Mouse (Mus musculus): ENCODE data around the gene Tbc1d8b. TPM values are rescaled to one million over a fixed set of nuclear protein-coding genes. Genes with fewer than 3 reads are reported as not detected.

The Tbc1d8b gene
- polyA plus RNA-seq (2015; fragmentation: Nextera tagmentation; extraction: Ambion mirVana), result 0.47 and 0.83 TPM in 2 replicates

DNA sequence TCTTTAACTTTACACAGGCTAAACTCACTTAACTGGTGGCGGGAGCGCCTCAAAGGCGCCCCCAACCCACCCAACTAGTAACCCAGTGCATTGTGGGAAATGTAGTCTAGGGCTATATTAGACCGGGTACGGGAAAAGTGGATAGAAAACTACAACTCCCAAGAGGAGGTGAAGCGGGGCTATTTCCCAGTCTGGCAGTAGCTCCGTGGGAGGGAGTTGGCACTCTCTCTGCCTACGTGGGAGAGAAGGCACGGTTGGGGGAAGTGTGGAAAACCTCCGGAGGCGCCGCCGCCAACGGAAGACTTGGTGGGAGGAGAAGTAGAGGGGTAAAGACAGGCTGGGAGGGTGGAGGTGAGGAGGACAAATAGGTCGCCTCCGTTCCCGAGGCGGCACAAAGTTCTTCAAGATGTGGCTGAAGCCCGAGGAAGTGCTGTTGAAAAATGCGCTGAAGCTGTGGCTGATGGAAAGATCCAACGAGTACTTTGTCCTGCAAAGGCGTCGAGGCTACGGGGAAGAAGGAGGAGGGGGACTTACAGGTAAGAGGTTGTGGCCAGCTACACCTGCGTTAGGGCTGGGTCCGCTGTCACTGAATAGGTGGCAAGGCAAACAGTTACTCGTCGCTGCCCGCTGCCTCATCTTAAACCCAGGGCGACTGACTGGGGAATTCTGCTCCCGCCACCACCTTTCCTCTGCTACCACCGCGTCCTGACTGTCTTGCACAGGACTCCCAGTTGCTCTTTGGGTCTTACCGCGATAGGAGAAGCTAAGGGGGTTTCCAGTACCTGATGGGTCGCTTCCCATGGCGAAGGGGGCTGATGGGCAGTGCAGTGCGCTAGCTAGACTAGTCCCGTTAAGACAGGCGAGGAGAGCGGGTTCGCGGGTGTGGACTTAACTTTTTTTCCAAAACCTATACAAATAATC lies at the start of gene Tbc1d8b:
Tbc1d8b (plus strand) TSS at position 222 of the 921 bp plus-strand sequence.
- Histone ChIP-seq H3K4me2 (peak within 1 kb of the TSS; percentile 74), H3K4me3 (replicated peaks) (peak within 1 kb of the TSS; percentile 50), H3K4me1 (peaks cover 4% of the 10 kb centered on the region; the same call in 1 of the 2 replicates), H3K9me3 (replicated peaks) (no peaks in the 10 kb centered on the region), H3K27me3 (replicated peaks) (no peaks in the 10 kb centered on the region; the same call in 1 of the 2 replicates), H3K36me3 (no peaks in the 10 kb centered on the region), H3K9ac (replicated peaks) (peak within 1 kb of the TSS; percentile 32), H3K27ac (replicated peaks) (no peak within 1 kb of the TSS)
- 19% methylated on average over 43 of the region's 43 CpGs for WGBS
- peak; percentile 100 for ATAC-seq (ENCODE audit: low FRiP score)

DNA sequence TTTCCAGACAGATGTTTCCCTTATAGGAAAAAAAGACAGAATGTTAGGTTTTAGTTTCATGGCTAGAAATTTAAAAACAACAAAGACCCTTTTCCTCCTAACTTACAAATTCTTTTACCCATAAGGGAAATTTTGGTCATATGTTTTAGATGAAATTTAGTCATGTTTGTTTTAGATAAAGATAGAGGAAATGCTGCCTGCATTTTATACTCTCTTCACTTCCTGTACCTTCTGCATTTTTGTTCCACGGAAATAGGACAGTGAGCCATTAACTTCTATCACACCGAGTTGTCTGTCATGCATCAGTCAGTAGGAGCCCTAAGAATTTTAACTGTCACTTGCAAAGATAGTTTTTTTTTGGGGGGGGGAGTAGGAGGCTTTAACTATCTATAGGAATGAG lies 45.1 kb upstream of the Tbc1d8b start:
- H3K27me3 ChIP-seq (replicated peaks), result no peaks in the 10 kb centered on the region
- no peaks in the 10 kb centered on the region for H3K9me3 ChIP-seq (replicated peaks)
- H3K4me2 ChIP-seq, result no peak overlapping the region
- no peak overlapping the region for H3K9ac ChIP-seq (replicated peaks)
- no peaks in the 10 kb centered on the region for H3K4me1 ChIP-seq
- no peak overlapping the region for H3K4me3 ChIP-seq (replicated peaks)
- no peak overlapping the region for H3K27ac ChIP-seq (replicated peaks)
- no peak for ATAC-seq (ENCODE audit: low FRiP score)
- 75% methylated on average over 2 of the region's 2 CpGs for WGBS
- H3K36me3 ChIP-seq, result no peaks in the 10 kb centered on the region

DNA sequence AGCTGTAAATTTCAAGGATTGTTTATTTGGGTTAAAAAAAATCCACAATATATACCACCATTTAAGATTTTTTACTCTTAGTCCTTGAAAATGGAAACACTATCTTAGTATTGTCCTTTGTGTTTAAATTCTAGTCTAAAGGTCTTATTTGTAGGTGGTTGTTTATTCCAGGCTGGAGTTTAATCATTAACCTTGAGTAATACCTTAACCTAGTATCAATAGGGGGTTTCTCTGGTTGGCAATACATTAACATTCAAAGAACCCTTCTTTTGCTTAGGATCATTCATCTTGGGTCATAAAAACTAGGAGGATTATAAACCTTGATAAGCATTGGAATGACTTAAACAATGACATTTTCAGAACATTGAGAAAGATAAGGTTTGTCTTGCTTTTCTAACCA lies 44.4 kb upstream of the Tbc1d8b start:
- no peak for ATAC-seq (ENCODE audit: low FRiP score)
- Histone ChIP-seq H3K9me3 (replicated peaks) (no peaks in the 10 kb centered on the region), H3K4me1 (no peaks in the 10 kb centered on the region), H3K27me3 (replicated peaks) (no peaks in the 10 kb centered on the region), H3K9ac (replicated peaks) (no peak overlapping the region), H3K4me2 (no peak overlapping the region), H3K36me3 (no peaks in the 10 kb centered on the region), H3K27ac (replicated peaks) (no peak overlapping the region), H3K4me3 (replicated peaks) (no peak overlapping the region)

DNA sequence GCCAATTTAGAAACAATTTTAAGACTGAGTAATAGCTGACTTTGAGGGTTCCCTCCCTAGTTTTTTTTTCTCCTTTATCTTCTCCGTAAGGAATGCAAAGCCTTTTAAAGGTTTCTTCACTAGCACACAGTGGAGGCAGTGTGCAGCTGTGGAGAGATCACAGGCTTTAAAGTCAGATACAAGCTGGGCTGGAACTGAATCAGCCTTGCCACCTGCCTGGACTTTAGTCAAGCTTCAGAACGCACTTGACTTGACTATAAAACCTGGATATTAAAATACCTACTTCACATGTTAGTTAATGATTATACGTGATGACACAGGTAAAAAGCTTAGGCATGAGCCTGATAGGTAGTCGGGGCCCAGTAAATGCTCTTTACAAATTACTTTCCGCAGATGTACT lies 32.6 kb upstream of the Tbc1d8b start:
- H3K4me3 ChIP-seq (replicated peaks), result no peak overlapping the region
- H3K9me3 ChIP-seq (replicated peaks), result no peaks in the 10 kb centered on the region
- peaks cover 3% of the 10 kb centered on the region for H3K27me3 ChIP-seq (replicated peaks)
- no peaks in the 10 kb centered on the region for H3K36me3 ChIP-seq
- WGBS, result 79% methylated on average over 5 of the region's 5 CpGs
- no peaks in the 10 kb centered on the region for H3K4me1 ChIP-seq
- H3K4me2 ChIP-seq, result no peak overlapping the region
- ATAC-seq (ENCODE audit: low FRiP score), result no peak
- no peak overlapping the region for H3K27ac ChIP-seq (replicated peaks)
- H3K9ac ChIP-seq (replicated peaks), result no peak overlapping the region

DNA sequence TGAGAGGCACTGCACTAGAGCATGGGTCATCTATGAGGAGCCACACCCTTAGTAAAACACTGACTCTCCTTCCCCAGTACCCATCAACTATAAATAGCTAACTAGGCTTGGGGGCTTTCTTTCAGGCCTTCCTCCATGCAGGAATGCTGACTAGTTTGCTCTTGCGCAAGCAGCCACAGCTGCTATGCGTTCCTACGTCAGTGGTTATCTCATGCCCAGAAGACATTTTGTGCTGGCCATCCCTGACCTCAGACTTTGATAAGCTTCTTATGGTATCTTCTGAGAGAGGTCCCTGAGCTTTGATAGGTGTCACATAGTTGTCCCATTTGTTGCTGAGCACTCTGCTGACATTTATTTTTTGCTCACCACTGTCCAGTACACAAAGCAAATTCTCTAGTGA lies 31.5 kb upstream of the Tbc1d8b start:
- H3K4me1 ChIP-seq, result no peaks in the 10 kb centered on the region
- H3K4me3 ChIP-seq (replicated peaks), result no peak overlapping the region
- no peaks in the 10 kb centered on the region for H3K36me3 ChIP-seq
- H3K27ac ChIP-seq (replicated peaks), result no peak overlapping the region
- no peak for ATAC-seq (ENCODE audit: low FRiP score)
- H3K4me2 ChIP-seq, result no peak overlapping the region
- H3K9ac ChIP-seq (replicated peaks), result no peak overlapping the region
- no peaks in the 10 kb centered on the region for H3K9me3 ChIP-seq (replicated peaks)
- H3K27me3 ChIP-seq (replicated peaks), result no peaks in the 10 kb centered on the region; the same call in none of the 2 replicates
- WGBS, result 95% methylated on average over 3 of the region's 3 CpGs

DNA sequence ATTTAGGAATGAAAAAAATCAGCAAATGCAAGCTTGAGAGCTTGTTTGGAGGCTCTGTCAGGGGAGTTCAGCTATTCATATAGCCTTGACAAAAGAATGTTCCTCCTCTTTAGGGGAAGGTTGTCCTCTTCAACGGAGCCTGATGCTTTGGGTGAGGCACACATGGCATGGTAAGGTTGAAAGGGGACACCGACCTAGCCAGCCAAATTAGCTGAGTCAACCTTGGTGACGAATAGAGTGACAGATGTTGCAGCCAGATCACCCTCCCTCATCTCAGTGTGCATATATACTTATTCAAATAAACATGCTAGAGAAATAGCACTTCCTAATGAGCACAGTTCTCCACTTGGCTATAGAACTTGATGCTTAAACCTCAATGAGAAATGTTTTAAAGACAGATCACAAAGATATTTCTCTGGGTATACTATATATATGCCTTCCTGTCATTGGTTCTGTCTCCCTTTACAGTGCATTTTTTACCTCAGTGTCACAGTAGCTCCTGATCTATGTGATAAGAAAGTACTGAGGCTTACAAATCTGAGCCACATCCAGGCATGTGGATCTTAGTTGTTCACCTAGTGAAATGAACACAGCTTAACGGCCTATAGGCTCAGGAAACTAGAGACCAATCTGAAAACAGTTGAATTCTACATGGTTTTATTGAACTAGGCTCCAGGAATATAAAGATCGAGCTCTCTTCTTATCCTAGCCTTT lies 30.3 kb upstream of the Tbc1d8b start:
- Histone ChIP-seq H3K4me2 (no peak overlapping the region), H3K27me3 (replicated peaks) (no peaks in the 10 kb centered on the region; the same call in none of the 2 replicates), H3K9me3 (replicated peaks) (no peaks in the 10 kb centered on the region), H3K4me1 (no peaks in the 10 kb centered on the region), H3K4me3 (replicated peaks) (no peak overlapping the region), H3K27ac (replicated peaks) (no peak overlapping the region), H3K36me3 (no peaks in the 10 kb centered on the region), H3K9ac (replicated peaks) (no peak overlapping the region)
- ATAC-seq (ENCODE audit: low FRiP score), result no peak
- 80% methylated on average over 5 of the region's 5 CpGs for WGBS

DNA sequence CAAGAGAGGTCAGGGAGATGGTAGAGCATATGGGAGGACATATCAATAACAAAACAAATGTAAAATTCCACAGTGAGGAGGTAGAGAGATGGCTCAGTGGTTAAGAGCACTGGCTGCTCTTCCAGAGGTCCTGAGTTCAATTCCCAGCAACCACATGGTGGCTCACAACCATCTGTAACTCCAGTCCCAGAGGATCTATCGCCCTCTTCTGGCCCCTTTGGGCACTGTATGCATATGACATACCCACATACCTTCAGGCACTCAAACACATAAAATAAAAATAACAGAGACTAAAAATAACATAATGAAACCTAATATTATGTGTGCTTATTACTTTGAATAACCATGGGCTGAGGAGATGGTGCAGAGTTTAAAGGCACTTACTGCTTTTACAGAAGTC lies 22.7 kb upstream of the Tbc1d8b start:
- no peaks in the 10 kb centered on the region for H3K27me3 ChIP-seq (replicated peaks)
- ATAC-seq (ENCODE audit: low FRiP score), result no peak
- H3K9ac ChIP-seq (replicated peaks), result no peak overlapping the region
- no peak overlapping the region for H3K27ac ChIP-seq (replicated peaks)
- 59% methylated on average over 1 of the region's 1 CpGs for WGBS
- no peaks in the 10 kb centered on the region for H3K9me3 ChIP-seq (replicated peaks)
- no peak overlapping the region for H3K4me2 ChIP-seq
- no peak overlapping the region for H3K4me3 ChIP-seq (replicated peaks)
- H3K4me1 ChIP-seq, result no peaks in the 10 kb centered on the region
- H3K36me3 ChIP-seq, result no peaks in the 10 kb centered on the region

DNA sequence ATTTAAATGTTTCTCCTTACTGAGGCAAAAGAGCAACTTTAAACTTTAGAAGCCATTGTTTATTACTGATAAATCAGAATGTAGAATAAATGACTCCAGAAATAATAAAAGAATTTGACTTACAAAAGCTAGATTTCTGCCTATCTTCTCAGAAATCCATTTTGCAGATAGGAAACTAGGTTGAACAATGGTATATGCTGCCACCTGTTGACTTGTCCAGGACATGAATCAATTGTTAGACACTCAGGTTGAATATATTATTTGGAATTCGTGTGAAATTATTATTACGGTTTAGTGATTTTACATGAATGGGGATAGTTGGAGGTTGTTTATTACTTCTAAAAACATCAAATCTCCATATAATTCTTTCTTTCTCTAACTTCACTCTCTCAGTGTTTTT lies 19.0 kb upstream of the Tbc1d8b start:
- Histone ChIP-seq H3K4me2 (no peak overlapping the region), H3K4me3 (replicated peaks) (no peak overlapping the region), H3K36me3 (no peaks in the 10 kb centered on the region), H3K4me1 (no peaks in the 10 kb centered on the region), H3K9me3 (replicated peaks) (no peaks in the 10 kb centered on the region), H3K27me3 (replicated peaks) (no peaks in the 10 kb centered on the region; the same call in 1 of the 2 replicates), H3K27ac (replicated peaks) (no peak overlapping the region), H3K9ac (replicated peaks) (no peak overlapping the region)
- WGBS, result 81% methylated on average over 2 of the region's 2 CpGs
- no peak for ATAC-seq (ENCODE audit: low FRiP score)

DNA sequence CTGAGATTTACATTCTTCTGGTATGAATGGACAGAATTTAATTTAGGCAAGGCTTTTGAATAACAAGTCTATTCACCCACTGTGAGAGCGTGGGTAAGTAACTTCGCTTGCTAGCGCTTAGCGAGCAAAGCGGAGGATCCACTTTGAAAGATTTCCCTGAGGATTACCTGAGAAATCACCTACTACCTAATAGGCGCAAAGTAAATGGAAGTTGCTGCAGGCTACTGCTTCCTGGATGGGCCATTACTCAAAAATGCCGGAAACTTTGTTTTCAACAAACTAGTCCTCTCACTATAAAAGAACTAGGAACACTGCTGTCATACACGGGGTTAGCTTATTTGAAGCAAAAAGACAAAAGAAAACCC lies 404 bp upstream of the Tbc1d8b start:
- Histone ChIP-seq H3K27ac (replicated peaks) (no peak overlapping the region), H3K36me3 (no peaks in the 10 kb centered on the region), H3K4me2 (peak overlapping the region; percentile 74), H3K9me3 (replicated peaks) (no peaks in the 10 kb centered on the region), H3K27me3 (replicated peaks) (no peaks in the 10 kb centered on the region; the same call in 1 of the 2 replicates), H3K4me3 (replicated peaks) (peak overlapping the region; percentile 50), H3K9ac (replicated peaks) (no peak overlapping the region), H3K4me1 (peaks cover 4% of the 10 kb centered on the region; the same call in 1 of the 2 replicates)
- peak; percentile 49 for ATAC-seq (ENCODE audit: low FRiP score)
- WGBS, result 27% methylated on average over 8 of the region's 8 CpGs

DNA sequence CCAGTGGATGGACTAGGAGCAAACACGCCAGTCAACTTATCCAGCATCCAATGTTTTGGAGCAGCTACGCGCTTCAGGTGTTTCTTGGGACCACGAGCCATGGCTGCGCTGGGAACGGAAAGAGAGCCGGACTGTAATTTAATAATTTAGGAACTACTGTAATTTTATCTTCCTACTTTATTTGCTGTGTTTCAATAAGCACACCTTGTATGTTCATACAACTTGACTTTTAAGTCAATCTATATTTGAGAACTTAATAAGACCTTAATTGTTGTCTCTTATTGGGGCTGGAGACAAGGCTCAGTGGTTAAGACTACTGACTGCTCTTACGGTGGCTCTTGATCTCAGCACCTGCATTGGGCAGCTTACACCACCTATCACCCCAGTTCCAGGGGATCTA lies 29.6 kb downstream of the Tbc1d8b start, which contains the start of gene Gm15013:
Gm15013 (minus strand) TSS at position 101 of the 400 bp plus-strand sequence.
- H3K27ac ChIP-seq (replicated peaks), result no peak within 1 kb of the TSS
- H3K27me3 ChIP-seq (replicated peaks), result no peaks in the 10 kb centered on the region
- ATAC-seq (ENCODE audit: low FRiP score), result no peak
- H3K4me2 ChIP-seq, result no peak within 1 kb of the TSS
- no peaks in the 10 kb centered on the region for H3K36me3 ChIP-seq
- no peaks in the 10 kb centered on the region for H3K9me3 ChIP-seq (replicated peaks)
- H3K4me1 ChIP-seq, result no peaks in the 10 kb centered on the region
- 95% methylated on average over 8 of the region's 8 CpGs for WGBS
- H3K9ac ChIP-seq (replicated peaks), result no peak within 1 kb of the TSS
- no peak within 1 kb of the TSS for H3K4me3 ChIP-seq (replicated peaks)

DNA sequence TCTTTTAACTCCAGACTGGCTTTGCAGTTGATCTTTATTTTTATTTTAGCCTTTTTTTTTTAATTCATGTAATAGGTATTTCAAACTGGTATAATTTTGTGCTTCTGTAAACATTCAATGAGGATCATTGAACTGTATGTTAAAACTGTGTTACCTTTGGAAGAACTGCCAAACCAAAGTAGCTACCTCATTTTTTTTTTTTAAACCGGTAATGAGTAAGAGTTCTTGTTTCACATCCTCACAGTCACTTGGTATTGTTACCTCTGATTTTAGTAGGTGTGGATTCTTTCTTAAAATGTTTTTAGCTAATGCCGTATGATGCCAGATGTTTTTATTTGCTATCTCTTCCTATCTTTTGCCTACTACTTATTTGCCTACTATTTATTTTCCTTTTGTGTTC lies 37.6 kb downstream of the Tbc1d8b start:
- H3K27me3 ChIP-seq (replicated peaks), result no peaks in the 10 kb centered on the region; the same call in 1 of the 2 replicates
- H3K27ac ChIP-seq (replicated peaks), result no peak overlapping the region
- ATAC-seq (ENCODE audit: low FRiP score), result no peak
- H3K4me3 ChIP-seq (replicated peaks), result no peak overlapping the region
- no peaks in the 10 kb centered on the region for H3K36me3 ChIP-seq
- H3K4me2 ChIP-seq, result no peak overlapping the region
- H3K4me1 ChIP-seq, result no peaks in the 10 kb centered on the region
- no peaks in the 10 kb centered on the region for H3K9me3 ChIP-seq (replicated peaks)
- no peak overlapping the region for H3K9ac ChIP-seq (replicated peaks)
- WGBS, result 96% methylated on average over 2 of the region's 2 CpGs

DNA sequence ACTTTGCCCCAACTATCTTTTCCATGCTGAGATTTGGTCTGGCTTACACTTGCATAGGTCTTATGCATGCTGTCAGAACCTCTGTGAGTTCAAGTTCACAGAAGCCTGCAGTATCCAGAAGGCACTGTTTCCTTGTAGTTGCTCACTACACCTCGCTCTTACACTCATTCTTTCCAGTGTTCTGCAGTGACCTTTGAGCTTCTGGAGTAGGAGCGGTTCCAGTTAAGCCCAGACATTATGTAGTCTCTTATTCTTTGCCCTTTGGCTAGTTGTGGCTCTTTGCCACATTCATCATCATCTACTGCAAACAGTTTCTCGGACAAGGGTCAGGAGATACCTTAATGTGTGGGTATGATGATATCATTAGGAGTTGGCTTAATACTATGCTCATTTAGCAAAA lies 45.7 kb downstream of the Tbc1d8b start:
- Histone ChIP-seq H3K27ac (replicated peaks) (no peak overlapping the region), H3K36me3 (no peaks in the 10 kb centered on the region), H3K4me2 (no peak overlapping the region), H3K4me3 (replicated peaks) (no peak overlapping the region), H3K4me1 (no peaks in the 10 kb centered on the region), H3K9ac (replicated peaks) (no peak overlapping the region), H3K9me3 (replicated peaks) (no peaks in the 10 kb centered on the region), H3K27me3 (replicated peaks) (no peaks in the 10 kb centered on the region; the same call in 1 of the 2 replicates)
- ATAC-seq (ENCODE audit: low FRiP score), result no peak
- WGBS, result 88% methylated on average over 3 of the region's 3 CpGs
